Mouse (Mus musculus): Measurements from ENCODE around the gene Trim7. TPM values are rescaled to one million over a fixed set of nuclear protein-coding genes. Genes with fewer than 3 reads are reported as not detected.
"Not testable (repeated sequence)": the region's sequence is repeated elsewhere in the genome, so short reads cannot be mapped to it uniquely, and the experiment has no call there.

Trim7 gene
- polyA plus RNA-seq, 1 experiment from 2014 or later = 4.8 TPM

DNA sequence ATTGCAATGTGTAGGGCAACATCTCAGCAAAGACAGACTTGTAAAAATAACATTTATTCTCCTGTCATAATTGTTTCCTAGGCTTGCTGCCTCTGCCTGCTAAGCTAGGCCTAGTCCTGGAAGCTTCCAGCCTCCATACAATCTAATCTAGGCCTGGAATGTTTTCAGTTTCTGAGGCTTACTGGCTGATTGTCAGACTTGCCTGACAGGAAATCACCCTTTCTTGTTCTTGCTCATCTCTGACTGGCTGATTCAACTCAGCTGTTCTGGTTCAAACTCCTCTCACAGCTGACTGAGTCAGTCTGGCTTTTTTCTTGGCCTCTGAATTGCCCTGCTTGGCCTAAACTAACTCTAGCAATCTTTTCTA is 5.6 kb upstream of the Trim7 start:
- Histone ChIP-seq H3K27ac (ENCODE audit: low read length) (no peak overlapping the region), H3K4me3 (ENCODE audit: low read length) (no peak overlapping the region)
- no peak for ATAC-seq (ENCODE audit: low FRiP score, low TSS enrichment)

DNA sequence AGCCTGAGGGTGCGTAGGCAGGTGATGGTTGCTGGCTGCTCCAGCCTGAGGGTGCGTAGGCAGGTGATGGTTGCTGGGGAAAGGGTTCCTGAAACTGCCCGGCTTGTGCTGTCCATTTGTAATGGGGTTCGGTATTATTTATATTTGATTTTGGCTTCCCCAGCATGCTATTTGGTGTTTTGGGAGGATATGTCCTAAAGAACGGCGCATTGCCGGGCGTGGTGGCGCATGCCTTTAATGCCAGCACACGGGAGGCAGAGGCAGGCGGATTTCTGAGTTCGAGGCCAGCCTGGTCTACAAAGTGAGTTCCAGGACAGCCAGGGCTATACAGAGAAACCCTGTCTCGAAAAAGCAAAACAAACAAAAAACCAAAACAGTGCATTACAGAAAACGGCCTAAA is 4.6 kb upstream of the Trim7 start:
- H3K36me3 ChIP-seq (ENCODE audit: insufficient read depth, low read length); H3K9ac ChIP-seq (replicated peaks; ENCODE audit: low read length); ATAC-seq (ENCODE audit: low FRiP score, low TSS enrichment); H3K4me1 ChIP-seq (ENCODE audit: insufficient read depth, low read length); H3K4me3 ChIP-seq (ENCODE audit: low read length); H3K27ac ChIP-seq (ENCODE audit: low read length); H3K4me2 ChIP-seq (replicated peaks; ENCODE audit: low read depth, low read length); H3K27me3 ChIP-seq (ENCODE audit: insufficient read depth, low read length); H3K9me3 ChIP-seq (ENCODE audit: low read length): not testable (repeated sequence)
- 86% methylated on average over 14 of the region's 14 CpGs for WGBS

More for the DNA sequence above, 5.6 kb upstream of the Trim7 start:
- peaks cover 6% of the 10 kb centered on the region; the same call in 1 of the 2 replicates for H3K27me3 ChIP-seq (ENCODE audit: insufficient read depth, low read length)
- peaks cover 20% of the 10 kb centered on the region for H3K4me1 ChIP-seq (ENCODE audit: insufficient read depth, low read length)
- H3K9me3 ChIP-seq (ENCODE audit: low read length) = no peaks in the 10 kb centered on the region
- H3K4me2 ChIP-seq (replicated peaks; ENCODE audit: low read depth, low read length) = no peak overlapping the region
- H3K9ac ChIP-seq (replicated peaks; ENCODE audit: low read length) = no peak overlapping the region
- no peaks in the 10 kb centered on the region for H3K36me3 ChIP-seq (ENCODE audit: insufficient read depth, low read length)

- no peak overlapping the region for H3K9ac ChIP-seq (replicated peaks; ENCODE audit: low read length)
- ATAC-seq (ENCODE audit: low FRiP score, low TSS enrichment) = no peak
- 37% methylated on average over 14 of the region's 14 CpGs for WGBS
Measured at GRCm38 (mm10) chr11:48822768-48823512, 3.0 kb upstream of the Trim7 start.

DNA sequence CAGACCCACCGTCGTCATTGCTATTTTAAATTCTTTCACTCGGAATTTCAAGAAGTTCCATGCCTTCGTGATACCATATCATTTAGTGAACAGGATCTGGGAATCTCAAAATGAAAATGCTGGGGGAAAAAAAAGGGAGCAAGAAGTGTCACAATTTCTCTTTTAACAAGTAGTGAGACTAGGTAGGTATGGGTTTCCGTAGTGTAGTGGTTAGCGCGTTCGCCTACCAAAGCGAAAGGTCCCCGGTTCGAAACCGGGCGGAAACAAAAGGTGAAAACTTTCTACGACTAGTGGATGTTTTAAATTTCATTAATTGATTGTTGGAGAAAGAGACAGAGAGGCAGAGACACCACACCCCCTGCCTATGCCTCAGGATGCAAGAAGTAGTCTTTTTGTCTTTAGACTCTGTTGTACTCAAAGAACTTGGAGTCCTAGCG is 2.4 kb upstream of the Trim7 start:
- under 1% methylated on average over 15 of the region's 15 CpGs for WGBS
- peaks cover 10% of the 10 kb centered on the region for H3K4me1 ChIP-seq (ENCODE audit: insufficient read depth, low read length)
- no peak overlapping the region for H3K27ac ChIP-seq (ENCODE audit: low read length)
- ATAC-seq (ENCODE audit: low FRiP score, low TSS enrichment) = no peak
- no peaks in the 10 kb centered on the region for H3K9me3 ChIP-seq (ENCODE audit: low read length)
- peak overlapping the region; percentile 52 for H3K4me3 ChIP-seq (ENCODE audit: low read length)
- H3K4me2 ChIP-seq (replicated peaks; ENCODE audit: low read depth, low read length) = peak overlapping the region; percentile 74
- peaks cover 6% of the 10 kb centered on the region; the same call in 1 of the 2 replicates for H3K27me3 ChIP-seq (ENCODE audit: insufficient read depth, low read length)
- H3K9ac ChIP-seq (replicated peaks; ENCODE audit: low read length) = peak overlapping the region; percentile 54
- H3K36me3 ChIP-seq (ENCODE audit: insufficient read depth, low read length) = no peaks in the 10 kb centered on the region

More at GRCm38 (mm10) chr11:48822768-48823512, 3.0 kb upstream of the Trim7 start:
- H3K27me3 ChIP-seq (ENCODE audit: insufficient read depth, low read length) = peaks cover 6% of the 10 kb centered on the region; the same call in 1 of the 2 replicates
- H3K27ac ChIP-seq (ENCODE audit: low read length) = no peak overlapping the region
- peak overlapping the region; percentile 74 for H3K4me2 ChIP-seq (replicated peaks; ENCODE audit: low read depth, low read length)
- H3K9me3 ChIP-seq (ENCODE audit: low read length) = no peaks in the 10 kb centered on the region
- H3K36me3 ChIP-seq (ENCODE audit: insufficient read depth, low read length) = no peaks in the 10 kb centered on the region
- H3K4me1 ChIP-seq (ENCODE audit: insufficient read depth, low read length) = peaks cover 10% of the 10 kb centered on the region
- H3K4me3 ChIP-seq (ENCODE audit: low read length) = peak overlapping the region; percentile 52

GRCm38 (mm10) chr11:48824311-48824830 is 1.6 kb upstream of the Trim7 start:
- no peak for ATAC-seq (ENCODE audit: low FRiP score, low TSS enrichment)
- 3% methylated on average over 22 of the region's 22 CpGs for WGBS
- Histone ChIP-seq H3K4me2 (replicated peaks; ENCODE audit: low read depth, low read length) (peak overlapping the region; percentile 74), H3K36me3 (ENCODE audit: insufficient read depth, low read length) (no peaks in the 10 kb centered on the region), H3K9me3 (ENCODE audit: low read length) (no peaks in the 10 kb centered on the region), H3K27ac (ENCODE audit: low read length) (no peak overlapping the region), H3K9ac (replicated peaks; ENCODE audit: low read length) (peak overlapping the region; percentile 54), H3K4me1 (ENCODE audit: insufficient read depth, low read length) (peaks cover 10% of the 10 kb centered on the region), H3K27me3 (ENCODE audit: insufficient read depth, low read length) (peaks cover 6% of the 10 kb centered on the region; the same call in 1 of the 2 replicates), H3K4me3 (ENCODE audit: low read length) (peak overlapping the region; percentile 52)

DNA sequence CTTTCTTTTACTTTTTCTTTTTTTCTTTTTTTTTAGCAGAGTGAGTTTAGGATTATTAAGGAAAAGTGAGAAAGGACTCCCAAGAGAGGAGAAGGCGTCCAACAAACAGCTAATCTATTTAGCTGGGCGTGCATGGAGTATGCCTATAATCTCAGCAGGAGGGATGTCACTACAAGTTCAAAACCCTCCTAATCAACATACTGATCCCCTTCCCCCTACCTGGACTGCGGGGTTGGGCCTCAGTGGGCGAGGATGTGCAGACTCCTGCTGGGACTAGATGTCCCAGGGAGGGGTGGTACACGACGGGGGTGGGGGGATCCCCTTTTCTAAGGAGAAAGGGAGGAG is 784 bp downstream of the Trim7 start:
- WGBS = 3% methylated on average over 6 of the region's 6 CpGs
- Histone ChIP-seq H3K27ac (ENCODE audit: low read length) (peak overlapping the region; percentile 36; the same call in 1 of the 2 replicates), H3K4me2 (replicated peaks; ENCODE audit: low read depth, low read length) (peak overlapping the region; percentile 67), H3K9ac (replicated peaks; ENCODE audit: low read length) (peak overlapping the region; percentile 65), H3K36me3 (ENCODE audit: insufficient read depth, low read length) (no peaks in the 10 kb centered on the region), H3K4me3 (ENCODE audit: low read length) (peak overlapping the region; percentile 46), H3K9me3 (ENCODE audit: low read length) (no peaks in the 10 kb centered on the region), H3K4me1 (ENCODE audit: insufficient read depth, low read length) (peaks cover 10% of the 10 kb centered on the region), H3K27me3 (ENCODE audit: insufficient read depth, low read length) (peaks cover 6% of the 10 kb centered on the region; the same call in 1 of the 2 replicates)
- peak; percentile 49 for ATAC-seq (ENCODE audit: low FRiP score, low TSS enrichment)

GRCm38 (mm10) chr11:48827926-48828325 is 2.0 kb downstream of the Trim7 start:
- no peaks in the 10 kb centered on the region for H3K36me3 ChIP-seq (ENCODE audit: insufficient read depth, low read length)
- H3K4me1 ChIP-seq (ENCODE audit: insufficient read depth, low read length) = peaks cover 10% of the 10 kb centered on the region
- 66% methylated on average over 6 of the region's 6 CpGs for WGBS
- ATAC-seq (ENCODE audit: low FRiP score, low TSS enrichment) = no peak
- H3K4me2 ChIP-seq (replicated peaks; ENCODE audit: low read depth, low read length) = no peak overlapping the region
- peaks cover 6% of the 10 kb centered on the region; the same call in 1 of the 2 replicates for H3K27me3 ChIP-seq (ENCODE audit: insufficient read depth, low read length)
- H3K4me3 ChIP-seq (ENCODE audit: low read length) = no peak overlapping the region
- no peak overlapping the region for H3K27ac ChIP-seq (ENCODE audit: low read length)
- no peak overlapping the region for H3K9ac ChIP-seq (replicated peaks; ENCODE audit: low read length)
- H3K9me3 ChIP-seq (ENCODE audit: low read length) = no peaks in the 10 kb centered on the region

DNA sequence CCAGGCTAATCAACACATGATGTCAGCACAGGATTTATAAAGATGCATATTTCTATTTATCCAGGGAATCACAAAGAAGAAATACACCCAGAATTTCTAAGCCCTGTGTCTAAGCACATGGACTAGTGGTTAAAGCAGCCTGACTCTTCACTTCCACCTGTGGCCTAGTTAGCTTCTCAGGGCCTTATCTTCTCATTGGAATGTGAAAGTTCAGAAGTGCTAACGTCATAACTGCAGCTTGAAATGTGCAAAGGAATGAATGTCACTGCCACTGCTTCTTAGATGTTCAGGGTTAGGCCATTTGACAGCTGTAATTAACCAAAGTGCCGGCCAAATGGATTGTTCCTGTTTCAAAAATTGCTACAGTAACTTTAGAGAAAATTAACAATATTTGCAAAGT is 4.3 kb downstream of the Trim7 start:
- H3K27me3 ChIP-seq (ENCODE audit: insufficient read depth, low read length) = no peaks in the 10 kb centered on the region
- ATAC-seq (ENCODE audit: low FRiP score, low TSS enrichment) = no peak
- no peaks in the 10 kb centered on the region; the same call in 1 of the 2 replicates for H3K4me1 ChIP-seq (ENCODE audit: insufficient read depth, low read length)
- H3K4me2 ChIP-seq (replicated peaks; ENCODE audit: low read depth, low read length) = no peak overlapping the region
- H3K4me3 ChIP-seq (ENCODE audit: low read length) = no peak overlapping the region
- H3K9ac ChIP-seq (replicated peaks; ENCODE audit: low read length) = no peak overlapping the region
- no peak overlapping the region for H3K27ac ChIP-seq (ENCODE audit: low read length)
- H3K9me3 ChIP-seq (ENCODE audit: low read length) = no peaks in the 10 kb centered on the region
- WGBS = 68% methylated on average over 2 of the region's 2 CpGs
- H3K36me3 ChIP-seq (ENCODE audit: insufficient read depth, low read length) = no peaks in the 10 kb centered on the region

GRCm38 (mm10) chr11:48831273-48831672 is 5.3 kb downstream of the Trim7 start:
- Histone ChIP-seq H3K9ac (replicated peaks; ENCODE audit: low read length) (no peak overlapping the region), H3K27ac (ENCODE audit: low read length) (no peak overlapping the region), H3K4me1 (ENCODE audit: insufficient read depth, low read length) (no peaks in the 10 kb centered on the region; the same call in 1 of the 2 replicates), H3K4me2 (replicated peaks; ENCODE audit: low read depth, low read length) (no peak overlapping the region), H3K27me3 (ENCODE audit: insufficient read depth, low read length) (0 out of 2 replicates have a peak, but pooled peaks cover under 1% of the 10 kb centered on the region), H3K9me3 (ENCODE audit: low read length) (no peaks in the 10 kb centered on the region), H3K36me3 (ENCODE audit: insufficient read depth, low read length) (no peaks in the 10 kb centered on the region), H3K4me3 (ENCODE audit: low read length) (no peak overlapping the region)
- 82% methylated on average over 2 of the region's 2 CpGs for WGBS
- ATAC-seq (ENCODE audit: low FRiP score, low TSS enrichment) = no peak

All from kidney, embryonic 16.5 days (tissue).